Comparison of ENCODE assay signal across 8 mouse cellular contexts in the genomic region with DNA sequence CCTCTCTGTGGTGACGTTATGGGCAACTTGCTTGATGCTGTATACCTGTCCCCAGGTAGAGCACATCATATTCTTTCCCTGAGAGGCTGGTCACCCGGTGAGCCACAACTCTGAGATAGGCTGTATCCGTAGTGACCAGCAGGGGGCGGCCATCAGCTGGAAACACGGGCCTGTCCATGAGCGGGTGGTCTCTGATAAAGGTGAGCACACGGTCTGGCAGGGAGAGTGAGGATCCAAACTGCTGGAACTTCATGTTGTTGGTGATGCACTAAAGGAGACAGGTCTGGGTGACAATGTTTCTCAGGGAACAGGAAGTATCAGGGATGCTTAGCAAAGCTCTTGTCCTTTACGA. TPM values are rescaled to one million over a fixed set of nuclear protein-coding genes. Genes with fewer than 3 reads are reported as not detected.
A peak's percentile ranks its signal among the peaks of the same experiment; 100 is the strongest.
DNase-seq lines count a peak whose midpoint lies in the region; ATAC-seq and TF ChIP-seq lines count a peak whose summit lies in the region.

No protein-coding gene starts in this region.

- H3K9me3 ChIP-seq in heart, embryonic 10.5 days, result no peaks in the 10 kb centered on the region
- H3K9me3 ChIP-seq in forebrain, embryonic 14.5 days (replicated peaks; ENCODE audit: control insufficient read depth, low read length), result no peaks in the 10 kb centered on the region
- H3K9me3 ChIP-seq in liver, postnatal 0 days (ENCODE audit: low read length), result no peaks in the 10 kb centered on the region
- H3K9me3 ChIP-seq in neural tube, embryonic 13.5 days, result no peaks in the 10 kb centered on the region

- H3K9ac ChIP-seq in forebrain, embryonic 14.5 days (ENCODE audit: low read length), result no peak overlapping the region
- no peak overlapping the region for H3K9ac ChIP-seq in liver, postnatal 0 days (replicated peaks)
- H3K9ac ChIP-seq in neural tube, embryonic 13.5 days, result no peak overlapping the region

- H3K36me3 ChIP-seq in heart, embryonic 10.5 days, result no peaks in the 10 kb centered on the region
- 0 out of 2 replicates have a peak, but pooled peaks cover 5% of the 10 kb centered on the region for H3K36me3 ChIP-seq in forebrain, embryonic 14.5 days (ENCODE audit: control insufficient read depth, insufficient read depth, low read length)
- no peaks in the 10 kb centered on the region for H3K36me3 ChIP-seq in liver, postnatal 0 days (replicated peaks; ENCODE audit: insufficient read depth, low read length)
- H3K36me3 ChIP-seq in neural tube, embryonic 13.5 days, result peaks cover 54% of the 10 kb centered on the region

- H3K27me3 ChIP-seq in heart, embryonic 10.5 days (ENCODE audit: insufficient read depth, poor library complexity, severe bottlenecking), result peaks cover 41% of the 10 kb centered on the region
- H3K27me3 ChIP-seq in forebrain, embryonic 14.5 days (replicated peaks; ENCODE audit: control insufficient read depth, insufficient read depth, low read length), result no peaks in the 10 kb centered on the region
- H3K27me3 ChIP-seq in liver, postnatal 0 days (ENCODE audit: insufficient read depth, low read length), result no peaks in the 10 kb centered on the region
- H3K27me3 ChIP-seq in neural tube, embryonic 13.5 days, result no peaks in the 10 kb centered on the region

- ATAC-seq in forebrain, embryonic 14.5 days, result peak; percentile 35
- ATAC-seq in liver, postnatal 0 days, result no peak
- peak; percentile 75 for ATAC-seq in neural tube, embryonic 13.5 days (ENCODE audit: low read depth)

- H3K4me2 ChIP-seq in forebrain, embryonic 14.5 days (ENCODE audit: low read length), result no peak overlapping the region
- no peak overlapping the region for H3K4me2 ChIP-seq in liver, postnatal 0 days (ENCODE audit: low read depth, low read length)
- no peak overlapping the region for H3K4me2 ChIP-seq in neural tube, embryonic 13.5 days

- no peak for TF ChIP-seq EP300 in liver, postnatal 0 days (IDR thresholded peaks at IDR 0.05; ENCODE audit: low read depth)

- H3K4me1 ChIP-seq in heart, embryonic 10.5 days, result peaks cover 4% of the 10 kb centered on the region; the same call in 1 of the 2 replicates
- H3K4me1 ChIP-seq in forebrain, embryonic 14.5 days (ENCODE audit: control insufficient read depth, insufficient read depth, low read length), result no peaks in the 10 kb centered on the region
- H3K4me1 ChIP-seq in liver, postnatal 0 days (ENCODE audit: insufficient read depth), result 0 out of 2 replicates have a peak, but pooled peaks cover 3% of the 10 kb centered on the region
- H3K4me1 ChIP-seq in neural tube, embryonic 13.5 days (replicated peaks), result no peaks in the 10 kb centered on the region

- peak; percentile 79 for DNase-seq in heart, embryonic 10.5 days (ENCODE audit: low spot score)
- DNase-seq in heart, adult 9 months (ENCODE audit: low spot score in 2 of 2), result no peak
- peak; percentile 37 for DNase-seq in T-cell, adult 2 months (ENCODE audit: low spot score)
- peak; percentile 48 for DNase-seq in forebrain, embryonic 14.5 days (ENCODE audit: low spot score)
- peak; percentile 46 for DNase-seq in kidney, adult 18-20 months
- peak; percentile 60 for DNase-seq in liver, postnatal 0 days
- DNase-seq in thymus, postnatal 36 days, result peak; percentile 59 to 66

- WGBS in heart, embryonic 10.5 days, result 20% methylated on average over 8 of the region's 8 CpGs
- WGBS in forebrain, embryonic 14.5 days, result 19% methylated on average over 8 of the region's 8 CpGs
- 18% methylated on average over 8 of the region's 8 CpGs for WGBS in liver, postnatal 0 days (ENCODE audit: insufficient replicate concordance)
- WGBS in neural tube, embryonic 13.5 days, result 18% methylated on average over 8 of the region's 8 CpGs

- H3K4me3 ChIP-seq in heart, embryonic 10.5 days, result no peak overlapping the region
- no peak overlapping the region for H3K4me3 ChIP-seq in forebrain, embryonic 14.5 days (ENCODE audit: low read depth, low read length)
- H3K4me3 ChIP-seq in liver, postnatal 0 days (ENCODE audit: low read depth, low read length), result no peak overlapping the region
- H3K4me3 ChIP-seq in neural tube, embryonic 13.5 days, result no peak overlapping the region

- peak; percentile 81 for TF ChIP-seq CTCF in liver, postnatal 0 days (IDR thresholded peaks at IDR 0.05; ENCODE audit: low read depth)

- no peak overlapping the region for H3K27ac ChIP-seq in heart, embryonic 10.5 days
- H3K27ac ChIP-seq in forebrain, embryonic 14.5 days (ENCODE audit: low read depth, low read length), result no peak overlapping the region
- no peak overlapping the region for H3K27ac ChIP-seq in liver, postnatal 0 days (ENCODE audit: low read depth)
- H3K27ac ChIP-seq in neural tube, embryonic 13.5 days (replicated peaks), result no peak overlapping the region

RNA-seq across cellular contexts. Expression of a gene that starts 21.8 kb away (rescaled TPM):
- polyA plus RNA-seq in heart, embryonic 10.5 days (2016; fragmentation: Nextera tagmentation; extraction: Ambion mirVana), result 0.09 and 0.30 TPM in 2 replicates
- 4.0 and 5.7 TPM in 2 replicates for polyA plus RNA-seq in forebrain, embryonic 14.5 days (2014; fragmentation: Nextera tagmentation; extraction: Ambion mirVana)
- polyA plus RNA-seq in liver, postnatal 0 days (2015; fragmentation: Nextera tagmentation; extraction: Ambion mirVana), result 0.08 and 0.12 TPM in 2 replicates
- polyA plus RNA-seq in neural tube, embryonic 13.5 days (2015; fragmentation: Nextera tagmentation; extraction: Ambion mirVana), result 20.5 and 22.3 TPM in 2 replicates

RNA-seq across cellular contexts. Expression of a gene that starts 28.9 kb away (rescaled TPM):
- 0.34 and 0.87 TPM in 2 replicates for polyA plus RNA-seq in heart, embryonic 10.5 days (2016; fragmentation: Nextera tagmentation; extraction: Ambion mirVana)
- 0.13 TPM in 1 of 2 replicates, not detected in the other for polyA plus RNA-seq in forebrain, embryonic 14.5 days (2014; fragmentation: Nextera tagmentation; extraction: Ambion mirVana)
- polyA plus RNA-seq in liver, postnatal 0 days (2015; fragmentation: Nextera tagmentation; extraction: Ambion mirVana), result 3.8 and 4.3 TPM in 2 replicates
- not detected in 2 replicates for polyA plus RNA-seq in neural tube, embryonic 13.5 days (2015; fragmentation: Nextera tagmentation; extraction: Ambion mirVana)

Comparison
In these comparisons a context has a peak if more than half of its experiments do, and no peak if none do; other contexts are left out.
1. DNase-seq: peak in heart, embryonic 10.5 days (single experiment), T-cell, adult 2 months (single experiment), forebrain, embryonic 14.5 days (single experiment), kidney, adult 18-20 months (single experiment), liver, postnatal 0 days (single experiment) and thymus, postnatal 36 days (2 of 2); none in heart, adult 9 months (0 of 2).